Mouse (Mus musculus) forebrain, embryonic 10.5 days (tissue): Measurements from ENCODE around the gene Hoxd3. TPM values are rescaled to one million over a fixed set of nuclear protein-coding genes. Genes with fewer than 3 reads are reported as not detected.
A peak's percentile ranks its signal among the peaks of the same experiment; 100 is the strongest.

ENCODE experiments used
- DNase-seq: peaks from one replicate; pipeline ENCODE4 v3.0.0-alpha.2; 2017; ENCODE audit warnings: low spot score; ENCODE audit errors: extremely low spot score
- H3K27ac ChIP-seq: fragments of 300-500 bp; sonication (generic); 2 replicates; pipeline ENCODE4 v1.5.1; 2016; ENCODE audit warnings: mild to moderate bottlenecking
- H3K27me3 ChIP-seq: fragments of 300-500 bp; sonication (generic); 2 replicates; pipeline ENCODE4 v1.6.1; 2016; ENCODE audit warnings: mild to moderate bottlenecking; ENCODE audit not compliant: poor library complexity, severe bottlenecking
- H3K36me3 ChIP-seq: fragments of 300-500 bp; sonication (generic); replicated peaks from 2 replicates; pipeline ENCODE4 v1.6.1; 2016; ENCODE audit warnings: mild to moderate bottlenecking, moderate library complexity
- H3K4me1 ChIP-seq: fragments of 300-500 bp; sonication (generic); 2 replicates; pipeline ENCODE4 v1.6.1; 2016
- H3K4me3 ChIP-seq: fragments of 300-500 bp; sonication (generic); 2 replicates; pipeline ENCODE4 v1.5.1; 2016; ENCODE audit warnings: mild to moderate bottlenecking, moderate library complexity
- H3K9me3 ChIP-seq: fragments of 300-500 bp; sonication (generic); 2 replicates; pipeline ENCODE4 v1.6.1; 2016; ENCODE audit warnings: mild to moderate bottlenecking, moderate library complexity
- WGBS: fragments of 180-500 bp; shearing (Covaris S2); methylation state at CpG from one replicate; pipeline ENCODE4 v1.1.7; 2016; 5-methylcytosine and 5-hydroxymethylcytosine counted together
- polyA plus RNA-seq: library from polyadenylated mRNA; unstranded; fragments of >200 nt; fragmentation: Nextera tagmentation; extraction: Ambion mirVana; gene quantifications from 2 replicates; pipeline ENCODE4 v1.2.1, GENCODE M21; 2016

Hoxd3 gene
- polyA plus RNA-seq, 1 experiment from 2014 or later: 0.10 TPM

GRCm38 (mm10) chr2:74753175-74753523, 41.4 kb downstream of the Hoxd3 start:
- Histone ChIP-seq H3K36me3 (no peaks in the 10 kb centered on the region), H3K4me3 (peak overlapping the region; percentile 38), H3K4me1 (peaks cover 26% of the 10 kb centered on the region), H3K27me3 (peaks cover 100% of the 10 kb centered on the region), H3K9me3 (no peaks in the 10 kb centered on the region), H3K27ac (no peak overlapping the region)
- WGBS: 0% methylated on average over 25 of the region's 25 CpGs
- DNase-seq: peak; percentile 46

GRCm38 (mm10) chr2:74753711-74754110, 42.0 kb downstream of the Hoxd3 start:
- Histone ChIP-seq H3K27me3 (peaks cover 100% of the 10 kb centered on the region), H3K27ac (no peak overlapping the region), H3K4me1 (peaks cover 26% of the 10 kb centered on the region), H3K4me3 (no peak overlapping the region), H3K9me3 (no peaks in the 10 kb centered on the region), H3K36me3 (no peaks in the 10 kb centered on the region)
- no peak for DNase-seq
- WGBS: 17% methylated on average over 5 of the region's 5 CpGs

- Histone ChIP-seq H3K36me3 (no peaks in the 10 kb centered on the region), H3K4me1 (peaks cover 22% of the 10 kb centered on the region), H3K27me3 (peaks cover 99% of the 10 kb centered on the region), H3K9me3 (no peaks in the 10 kb centered on the region), H3K27ac (no peak overlapping the region), H3K4me3 (no peak overlapping the region)
- WGBS: 3% methylated on average over 1 of the region's 1 CpGs
- no peak for DNase-seq
Measured at GRCm38 (mm10) chr2:74760146-74760545, 48.4 kb downstream of the Hoxd3 start.

GRCm38 (mm10) chr2:74761941-74762340, 50.2 kb downstream of the Hoxd3 start:
- Histone ChIP-seq H3K27me3 (peaks cover 99% of the 10 kb centered on the region), H3K27ac (no peak overlapping the region), H3K36me3 (no peaks in the 10 kb centered on the region), H3K4me1 (peaks cover 22% of the 10 kb centered on the region), H3K9me3 (no peaks in the 10 kb centered on the region), H3K4me3 (peak overlapping the region; percentile 56; the same call in 1 of the 2 replicates)
- no peak for DNase-seq
- 7% methylated on average over 13 of the region's 13 CpGs for WGBS

- peaks cover 96% of the 10 kb centered on the region for H3K27me3 ChIP-seq
- DNase-seq: peak; percentile 63
- H3K9me3 ChIP-seq: no peaks in the 10 kb centered on the region
- no peak within 1 kb of the TSS for H3K27ac ChIP-seq
- WGBS: under 1% methylated on average over 61 of the region's 61 CpGs
- H3K4me1 ChIP-seq: peaks cover 22% of the 10 kb centered on the region
- H3K4me3 ChIP-seq: peak within 1 kb of the TSS; percentile 56
- no peaks in the 10 kb centered on the region for H3K36me3 ChIP-seq
Measured at GRCm38 (mm10) chr2:74762522-74763244, 51.0 kb downstream of the Hoxd3 start, which contains the start of gene Hoxd1. Hoxd1 (plus strand) TSS chr2:74762980.

GRCm38 (mm10) chr2:74763245-74763735, 51.6 kb downstream of the Hoxd3 start:
- H3K4me1 ChIP-seq: peaks cover 22% of the 10 kb centered on the region
- H3K27ac ChIP-seq: no peak overlapping the region
- peak overlapping the region; percentile 56 for H3K4me3 ChIP-seq
- peaks cover 91% of the 10 kb centered on the region for H3K27me3 ChIP-seq
- H3K9me3 ChIP-seq: no peaks in the 10 kb centered on the region
- no peaks in the 10 kb centered on the region for H3K36me3 ChIP-seq
- no peak for DNase-seq
- 1% methylated on average over 53 of the region's 53 CpGs for WGBS

GRCm38 (mm10) chr2:74763976-74764375, 52.2 kb downstream of the Hoxd3 start:
- H3K27ac ChIP-seq: no peak overlapping the region
- H3K27me3 ChIP-seq: peaks cover 91% of the 10 kb centered on the region
- no peaks in the 10 kb centered on the region for H3K9me3 ChIP-seq
- no peak for DNase-seq
- no peak overlapping the region for H3K4me3 ChIP-seq
- WGBS: 48% methylated on average over 10 of the region's 10 CpGs
- peaks cover 22% of the 10 kb centered on the region for H3K4me1 ChIP-seq
- H3K36me3 ChIP-seq: no peaks in the 10 kb centered on the region

GRCm38 (mm10) chr2:74774359-74774758, 62.6 kb downstream of the Hoxd3 start:
- Histone ChIP-seq H3K27me3 (peaks cover 12% of the 10 kb centered on the region), H3K9me3 (no peaks in the 10 kb centered on the region), H3K4me1 (no peaks in the 10 kb centered on the region), H3K4me3 (no peak overlapping the region), H3K27ac (no peak overlapping the region), H3K36me3 (no peaks in the 10 kb centered on the region)
- DNase-seq: no peak
- WGBS: 91% methylated on average over 2 of the region's 2 CpGs

GRCm38 (mm10) chr2:74777536-74778275, 66.0 kb downstream of the Hoxd3 start:
- Histone ChIP-seq H3K27me3 (peaks cover 12% of the 10 kb centered on the region), H3K9me3 (no peaks in the 10 kb centered on the region), H3K27ac (no peak overlapping the region), H3K4me1 (no peaks in the 10 kb centered on the region), H3K36me3 (no peaks in the 10 kb centered on the region), H3K4me3 (no peak overlapping the region)
- WGBS: 75% methylated on average over 13 of the region's 13 CpGs
- no peak for DNase-seq

- Histone ChIP-seq H3K36me3 (no peaks in the 10 kb centered on the region), H3K9me3 (no peaks in the 10 kb centered on the region), H3K27me3 (peaks cover 18% of the 10 kb centered on the region), H3K27ac (no peak overlapping the region), H3K4me3 (no peak overlapping the region), H3K4me1 (no peaks in the 10 kb centered on the region)
- DNase-seq: no peak
- WGBS: 90% methylated on average over 5 of the region's 5 CpGs
Measured at GRCm38 (mm10) chr2:74781386-74781785, 69.7 kb downstream of the Hoxd3 start.

- DNase-seq: no peak
- WGBS: 75% methylated on average over 7 of the region's 7 CpGs
- H3K27ac ChIP-seq: no peak overlapping the region
Measured at GRCm38 (mm10) chr2:74795531-74795930, 83.8 kb downstream of the Hoxd3 start.

More at GRCm38 (mm10) chr2:74795531-74795930, 83.8 kb downstream of the Hoxd3 start:
- no peak overlapping the region for H3K4me3 ChIP-seq
- H3K36me3 ChIP-seq: no peaks in the 10 kb centered on the region
- H3K9me3 ChIP-seq: no peaks in the 10 kb centered on the region
- no peaks in the 10 kb centered on the region for H3K4me1 ChIP-seq
- no peaks in the 10 kb centered on the region for H3K27me3 ChIP-seq
